Mouse (Mus musculus) kidney, adult 9 months (tissue): Measurements from ENCODE around the gene Sec31a.
"Not testable (repeated sequence)": the region's sequence is repeated elsewhere in the genome, so short reads cannot be mapped to it uniquely, and the experiment has no call there.

Experiments used
- DNase-seq: peaks from one replicate; pipeline ENCODE4 v3.0.0; 2022

The Sec31a gene

GRCm38 (mm10) chr5:100415761-100416590 lies at the start of gene Sec31a:
Gene Sec31a, minus strand, starts transcription at chr5:100416234.
- peak; percentile 99 for DNase-seq

- DNase-seq = no peak
Measured at GRCm38 (mm10) chr5:100462374-100462773, 46.3 kb upstream of the Sec31a start.

DNA sequence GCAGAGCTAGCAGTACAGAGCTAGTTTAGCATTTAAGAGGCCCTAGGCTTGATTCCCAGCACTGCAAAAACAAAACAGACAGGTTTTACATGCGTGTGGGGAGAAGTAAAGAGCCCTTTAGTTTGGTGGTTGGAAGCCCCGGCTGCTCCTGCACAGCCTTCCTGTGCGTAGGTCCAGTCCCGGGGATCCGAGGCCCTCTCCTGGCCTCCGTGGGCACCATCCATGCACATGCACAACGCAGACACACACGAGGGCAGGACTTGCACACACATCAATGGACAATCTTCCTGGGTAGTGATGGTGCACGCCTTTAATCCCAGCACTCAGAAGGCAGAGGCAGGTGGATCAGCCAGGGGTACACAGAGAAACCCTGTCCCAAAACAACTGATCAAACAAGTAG lies 45.5 kb upstream of the Sec31a start:
- no peak for DNase-seq

DNA sequence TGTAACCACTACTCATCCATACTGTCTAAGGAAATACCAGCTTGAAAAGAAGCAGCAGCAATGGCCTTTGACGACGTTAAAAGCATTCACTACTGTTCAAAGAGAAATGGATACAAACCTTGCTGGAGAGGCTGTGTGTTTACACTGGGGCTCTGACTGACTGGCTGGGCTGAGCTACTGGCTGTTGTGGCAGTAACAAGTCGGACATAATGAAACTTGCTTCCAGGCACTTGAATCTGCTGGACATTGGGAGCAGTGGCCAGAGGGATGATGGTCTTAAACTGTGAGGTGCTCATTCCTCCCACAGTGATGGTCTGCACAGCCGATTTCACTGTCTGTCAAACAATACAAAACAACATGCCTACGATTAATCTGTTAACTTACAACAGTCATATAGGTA lies 43.4 kb upstream of the Sec31a start:
- DNase-seq = no peak

GRCm38 (mm10) chr5:100451871-100452270 lies 35.8 kb upstream of the Sec31a start:
- no peak for DNase-seq

GRCm38 (mm10) chr5:100438796-100439195 lies 22.8 kb upstream of the Sec31a start:
- DNase-seq = no peak

- no peak for DNase-seq
Measured at GRCm38 (mm10) chr5:100437917-100438316, 21.9 kb upstream of the Sec31a start.

DNA sequence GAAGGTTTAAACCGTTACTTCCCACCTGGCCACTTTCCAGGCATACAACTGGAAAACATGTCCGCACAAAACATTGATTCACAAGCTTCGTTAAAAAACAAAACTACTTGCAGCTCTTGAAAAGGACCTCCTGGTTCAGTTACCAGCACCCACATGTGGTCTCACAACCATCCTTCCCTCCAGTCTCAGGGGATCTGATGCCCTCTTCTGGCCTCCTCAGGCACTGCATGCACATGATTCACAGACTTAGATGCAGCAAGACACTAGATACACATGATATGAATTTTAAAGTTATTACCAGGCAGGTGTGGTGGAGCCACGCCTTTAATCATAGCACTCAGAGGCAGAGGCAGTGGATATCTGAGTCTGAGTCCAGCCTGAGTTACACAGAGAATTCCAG lies 21.1 kb upstream of the Sec31a start:
- DNase-seq = no peak

GRCm38 (mm10) chr5:100430966-100431365 lies 14.9 kb upstream of the Sec31a start:
- no peak for DNase-seq

GRCm38 (mm10) chr5:100430076-100430390 lies 14.0 kb upstream of the Sec31a start:
- DNase-seq = no peak

DNA sequence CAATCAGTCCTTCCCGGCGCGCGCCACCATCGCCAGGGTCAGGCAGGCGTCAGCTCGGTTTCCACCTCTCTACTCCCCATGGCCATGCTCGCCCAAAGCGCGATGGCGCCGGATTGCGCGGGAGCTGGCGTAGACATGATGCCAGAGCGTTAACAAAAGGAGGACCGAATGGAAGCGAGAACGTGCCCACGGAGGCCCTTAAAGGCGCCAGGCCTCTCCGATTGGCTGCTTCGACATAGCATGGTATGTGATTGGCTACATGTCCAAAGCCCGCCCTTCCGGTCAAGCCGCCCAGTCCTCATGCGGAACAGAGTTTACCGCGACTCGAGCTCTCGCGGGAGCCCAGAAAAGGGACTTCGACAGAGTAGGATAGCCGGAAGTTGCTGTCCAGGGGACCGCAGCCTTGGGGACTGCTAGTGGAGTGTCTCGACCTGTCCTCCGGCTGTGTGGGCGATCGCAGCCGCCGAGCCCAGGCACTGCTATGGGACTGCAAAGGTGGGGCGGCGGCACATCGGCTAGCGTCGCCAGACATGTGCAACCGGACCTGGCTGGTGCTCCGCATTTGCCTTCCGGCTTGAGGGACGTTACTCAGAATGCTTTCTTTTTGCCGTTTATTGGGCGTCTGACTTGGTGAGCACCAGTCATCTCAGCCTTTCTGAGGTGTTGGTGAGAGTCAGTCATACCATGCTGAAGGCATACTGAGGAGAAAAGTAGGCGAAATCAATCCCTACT lies 13.5 kb upstream of the Sec31a start:
- peak; percentile 95 for DNase-seq

DNA sequence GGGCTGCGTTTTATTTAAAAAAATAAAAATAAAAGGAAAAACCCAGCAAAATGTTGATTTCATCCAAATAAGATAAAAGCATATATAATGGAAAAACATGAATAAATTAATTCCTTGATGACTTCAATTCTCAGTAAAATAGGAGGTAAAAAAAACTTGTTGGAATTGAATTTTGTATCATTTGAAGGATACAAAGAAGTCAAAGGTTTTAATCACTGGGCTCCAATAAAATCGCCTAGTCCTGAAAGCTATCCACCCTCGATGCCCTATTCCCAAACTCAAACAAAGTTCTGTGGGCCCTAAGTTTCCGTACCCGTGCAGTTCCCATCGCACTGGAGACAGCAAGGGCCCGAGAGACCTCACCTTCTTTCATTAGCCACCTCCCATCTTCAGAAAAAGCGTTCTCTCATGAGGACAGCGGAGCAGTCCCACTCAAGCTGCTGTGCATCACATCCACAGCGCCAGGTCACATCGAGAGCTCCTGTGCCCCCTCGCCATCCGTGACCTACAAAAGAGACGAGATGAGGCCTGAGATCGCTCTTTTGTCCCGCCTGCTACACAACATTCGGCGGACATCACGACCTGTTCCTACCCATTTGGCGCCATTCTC lies 12.8 kb upstream of the Sec31a start:
- DNase-seq = no peak

DNA sequence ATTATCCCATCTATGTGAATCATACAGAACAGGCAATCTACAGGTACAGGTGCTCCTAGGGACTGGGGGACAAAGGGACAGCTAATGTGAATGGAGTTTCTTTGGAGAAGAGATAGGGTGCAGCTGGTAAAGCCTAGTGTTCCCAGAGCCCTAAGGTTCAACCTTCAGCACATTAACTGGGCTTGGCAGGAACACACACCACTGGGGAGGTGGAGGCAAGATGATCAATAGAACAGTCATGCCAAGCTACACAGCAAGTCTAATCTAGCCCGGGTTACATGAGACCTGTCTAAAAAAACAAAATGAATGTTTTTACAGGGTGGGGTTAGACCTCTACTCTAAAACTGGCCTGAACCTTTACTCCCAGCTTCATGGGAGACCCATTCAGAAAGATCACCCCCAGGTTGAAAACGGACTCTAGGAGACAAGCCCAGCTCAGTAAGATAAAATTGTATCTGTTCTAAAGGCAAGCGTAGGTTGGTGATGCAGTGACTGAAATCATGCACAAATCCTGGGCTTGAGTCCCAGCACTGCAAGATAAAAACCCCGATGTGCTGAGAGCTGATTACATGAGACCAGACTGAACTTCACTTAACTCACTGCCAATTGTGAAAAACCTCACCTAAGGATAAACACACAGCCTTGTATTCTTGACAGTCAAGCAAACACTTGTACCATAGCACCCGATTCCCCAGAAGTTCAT lies 12.1 kb upstream of the Sec31a start:
- DNase-seq = no peak

- no peak for DNase-seq
Measured at GRCm38 (mm10) chr5:100427276-100427675, 11.2 kb upstream of the Sec31a start.

- DNase-seq = not testable (repeated sequence)
Measured at GRCm38 (mm10) chr5:100425823-100426222, 9.8 kb upstream of the Sec31a start.

DNA sequence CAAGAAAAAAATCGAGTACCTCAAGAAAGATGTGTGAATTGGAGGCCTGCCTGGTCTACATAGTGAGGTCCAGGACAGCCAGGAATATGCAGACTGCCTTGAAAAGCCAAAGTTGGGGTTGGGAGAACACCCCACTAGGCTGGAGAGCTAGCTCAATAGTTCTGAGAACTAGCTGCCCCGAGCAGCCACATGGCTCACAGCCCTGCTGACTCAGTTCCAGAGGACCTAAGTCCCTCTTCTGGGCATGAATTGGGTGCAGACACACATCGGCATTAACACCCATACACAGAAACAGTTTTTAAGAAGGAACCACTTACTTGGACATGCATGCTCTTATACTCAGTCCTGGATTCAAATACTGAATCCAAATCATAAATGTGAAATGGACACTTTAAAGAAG lies 8.2 kb upstream of the Sec31a start:
- no peak for DNase-seq

GRCm38 (mm10) chr5:100423626-100424025 lies 7.6 kb upstream of the Sec31a start:
- no peak for DNase-seq

DNA sequence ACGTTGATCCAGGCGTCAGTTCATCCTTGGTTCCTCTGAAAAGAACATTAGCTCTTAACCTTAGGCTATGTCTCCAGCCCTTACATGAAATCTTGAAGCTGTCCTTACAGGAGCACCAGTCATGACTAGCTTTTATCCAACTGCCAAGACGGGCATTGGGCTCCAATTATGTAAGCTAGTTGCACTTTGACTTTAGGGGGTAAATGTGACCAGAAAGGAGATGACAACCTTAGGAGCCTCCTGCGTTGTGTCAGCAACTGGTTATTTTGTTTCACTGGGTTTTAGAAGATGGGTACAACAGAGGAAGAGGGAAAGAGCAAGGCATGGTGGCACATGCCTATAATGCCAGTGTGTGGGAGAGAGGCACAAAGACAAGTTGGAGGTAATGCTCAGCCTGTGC lies 2.8 kb upstream of the Sec31a start:
- DNase-seq = peak; percentile 56

- DNase-seq = no peak
Measured at GRCm38 (mm10) chr5:100418077-100418476, 2.0 kb upstream of the Sec31a start.

GRCm38 (mm10) chr5:100414474-100415196 lies 1.4 kb downstream of the Sec31a start:
- DNase-seq = no peak

- DNase-seq = peak; percentile 80
Measured at GRCm38 (mm10) chr5:100412886-100413285, 3.1 kb downstream of the Sec31a start.

DNA sequence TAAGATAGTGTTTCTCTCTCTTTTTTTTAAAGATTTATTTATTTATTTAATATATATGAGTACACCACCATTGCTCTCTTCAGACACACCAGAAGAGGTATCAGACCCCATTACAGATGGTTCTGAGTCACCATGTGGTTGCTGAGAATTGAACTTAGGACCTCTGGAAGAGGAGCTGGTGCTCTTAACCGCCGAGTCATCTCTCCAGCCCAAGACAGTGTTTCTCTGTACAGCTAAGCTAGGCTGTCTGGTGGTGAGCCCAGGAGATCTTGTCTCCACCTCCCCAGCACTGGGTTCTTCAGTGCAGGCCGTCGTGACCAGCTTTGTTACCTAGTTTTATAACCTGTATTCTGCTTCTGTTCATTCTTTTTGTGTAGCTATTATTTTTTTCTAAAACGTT lies 5.8 kb downstream of the Sec31a start:
- no peak for DNase-seq

- DNase-seq = no peak
Measured at GRCm38 (mm10) chr5:100408485-100408884, 7.5 kb downstream of the Sec31a start.
